Mouse (Mus musculus): ENCODE data around the gene Car3. TPM values are rescaled to one million over a fixed set of nuclear protein-coding genes. Genes with fewer than 3 reads are reported as not detected.

Gene Car3
- polyA plus RNA-seq, 1 experiment from 2014 or later, result 4.6 TPM

DNA sequence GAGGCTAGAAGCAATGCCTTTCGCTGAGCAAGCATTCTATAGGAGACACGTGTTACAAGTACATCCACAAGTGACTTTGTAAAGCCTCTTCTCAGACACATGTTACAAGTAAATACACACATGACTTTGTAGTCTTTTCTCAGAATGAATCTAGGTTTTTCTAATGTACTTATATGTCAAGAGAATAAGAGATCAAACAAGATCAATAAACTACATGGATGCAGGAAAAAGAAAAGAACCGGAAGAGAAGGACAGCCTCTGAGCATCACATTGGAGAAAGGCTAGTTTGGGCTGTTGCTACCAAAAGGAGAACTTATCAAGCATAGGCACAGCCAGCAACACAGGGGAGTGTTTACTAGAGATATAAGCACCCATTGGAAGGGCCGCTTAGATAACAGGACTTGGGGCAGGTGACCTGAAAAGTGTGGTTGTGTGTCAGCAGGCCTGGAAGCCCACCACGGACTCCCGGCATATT is 15.5 kb downstream of the Car3 start:
- WGBS, result 72% methylated on average over 6 of the region's 6 CpGs
- H3K27ac ChIP-seq, result no peak overlapping the region
- ATAC-seq, result peak; percentile 68; the same call in 1 of the 2 replicates
- no peak overlapping the region for H3K4me2 ChIP-seq (replicated peaks)
- no peak overlapping the region for H3K9ac ChIP-seq
- no peak overlapping the region for H3K4me3 ChIP-seq (replicated peaks)
- no peaks in the 10 kb centered on the region for H3K9me3 ChIP-seq
- no peaks in the 10 kb centered on the region for H3K36me3 ChIP-seq
- no peaks in the 10 kb centered on the region for H3K4me1 ChIP-seq (replicated peaks)
- no peaks in the 10 kb centered on the region for H3K27me3 ChIP-seq (replicated peaks)

- ATAC-seq, result no peak
- Histone ChIP-seq H3K9me3 (no peaks in the 10 kb centered on the region), H3K4me3 (replicated peaks) (no peak overlapping the region), H3K36me3 (no peaks in the 10 kb centered on the region), H3K27ac (no peak overlapping the region), H3K9ac (no peak overlapping the region), H3K27me3 (replicated peaks) (no peaks in the 10 kb centered on the region), H3K4me2 (replicated peaks) (no peak overlapping the region), H3K4me1 (replicated peaks) (no peaks in the 10 kb centered on the region)
- 89% methylated on average over 3 of the region's 3 CpGs for WGBS
Measured at GRCm38 (mm10) chr3:14879293-14879692, 16.0 kb downstream of the Car3 start.

- Histone ChIP-seq H3K4me2 (replicated peaks) (no peak overlapping the region), H3K27ac (no peak overlapping the region), H3K9me3 (no peaks in the 10 kb centered on the region), H3K4me1 (replicated peaks) (no peaks in the 10 kb centered on the region), H3K27me3 (replicated peaks) (no peaks in the 10 kb centered on the region), H3K4me3 (replicated peaks) (no peak overlapping the region), H3K9ac (no peak overlapping the region), H3K36me3 (no peaks in the 10 kb centered on the region)
- WGBS, result 65% methylated on average over 2 of the region's 2 CpGs
- ATAC-seq, result no peak
Measured at GRCm38 (mm10) chr3:14880277-14880676, 17.0 kb downstream of the Car3 start.

DNA sequence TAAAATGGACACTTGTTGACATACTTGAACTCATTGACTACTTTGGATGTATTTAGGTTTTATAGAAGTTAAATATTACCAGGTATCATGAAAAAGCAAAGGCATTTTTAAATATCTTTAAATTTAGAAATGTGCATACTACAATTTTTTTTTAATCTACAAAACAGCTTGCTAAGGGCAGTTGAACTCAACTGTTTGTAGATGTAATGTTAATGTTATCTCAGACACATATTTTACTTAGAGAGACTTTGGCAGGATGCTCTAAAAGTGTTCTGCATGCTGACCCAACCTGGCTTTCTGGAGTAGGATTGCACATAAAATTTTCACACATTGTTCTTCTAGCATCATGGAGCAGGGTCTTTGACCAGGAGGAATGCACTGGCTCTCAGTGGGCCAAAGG is 18.7 kb downstream of the Car3 start:
- no peak overlapping the region for H3K27ac ChIP-seq
- no peak overlapping the region for H3K4me3 ChIP-seq (replicated peaks)
- H3K27me3 ChIP-seq (replicated peaks), result peaks cover 6% of the 10 kb centered on the region; the same call in 1 of the 2 replicates
- H3K9ac ChIP-seq, result no peak overlapping the region
- H3K9me3 ChIP-seq, result no peaks in the 10 kb centered on the region
- ATAC-seq, result no peak
- H3K4me2 ChIP-seq (replicated peaks), result no peak overlapping the region
- no peaks in the 10 kb centered on the region for H3K4me1 ChIP-seq (replicated peaks)
- H3K36me3 ChIP-seq, result no peaks in the 10 kb centered on the region

DNA sequence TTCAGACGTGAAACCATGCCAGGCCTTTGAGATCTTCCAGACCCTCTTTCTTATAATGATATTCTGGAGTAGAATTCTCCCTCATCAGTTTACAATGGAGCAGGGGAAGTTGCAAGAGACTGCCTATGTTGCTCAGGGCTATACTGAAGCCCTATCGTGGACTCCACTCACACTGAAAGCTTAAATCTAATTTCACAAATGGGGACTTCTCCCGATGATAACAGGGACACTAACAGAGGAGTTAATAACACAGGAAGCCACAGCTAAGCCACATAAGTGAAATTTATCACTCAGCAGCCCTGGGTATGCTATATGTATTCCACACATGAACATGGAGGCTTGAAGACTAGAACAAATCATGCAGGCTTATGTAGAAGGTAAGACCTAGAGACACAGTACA is 19.4 kb downstream of the Car3 start:
- no peak for ATAC-seq
- H3K4me1 ChIP-seq (replicated peaks), result no peaks in the 10 kb centered on the region
- no peaks in the 10 kb centered on the region for H3K9me3 ChIP-seq
- no peak overlapping the region for H3K27ac ChIP-seq
- H3K36me3 ChIP-seq, result no peaks in the 10 kb centered on the region
- peaks cover 6% of the 10 kb centered on the region; the same call in 1 of the 2 replicates for H3K27me3 ChIP-seq (replicated peaks)
- WGBS, result 46% methylated on average over 3 of the region's 3 CpGs
- H3K4me3 ChIP-seq (replicated peaks), result no peak overlapping the region
- H3K4me2 ChIP-seq (replicated peaks), result no peak overlapping the region
- no peak overlapping the region for H3K9ac ChIP-seq

DNA sequence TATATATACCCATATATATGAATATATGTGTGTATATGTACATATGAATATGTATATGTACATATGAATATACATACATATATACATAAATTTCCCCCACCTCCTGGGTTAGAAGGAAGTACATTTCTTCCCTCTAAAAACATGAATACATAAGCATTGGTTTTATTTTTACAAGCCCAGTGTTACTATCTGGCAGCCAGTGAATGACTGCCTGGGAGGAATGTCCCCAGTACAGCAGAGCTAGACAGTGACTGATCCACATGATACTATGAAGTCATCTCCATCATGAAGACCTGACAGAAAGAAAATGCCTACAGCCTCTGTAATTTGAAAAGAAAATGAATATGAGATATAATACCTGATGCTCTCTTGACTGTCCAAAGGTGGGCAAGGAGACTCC is 21.5 kb downstream of the Car3 start:
- ATAC-seq, result no peak
- Histone ChIP-seq H3K4me2 (replicated peaks) (no peak overlapping the region), H3K4me1 (replicated peaks) (no peaks in the 10 kb centered on the region), H3K9me3 (no peaks in the 10 kb centered on the region), H3K4me3 (replicated peaks) (no peak overlapping the region), H3K27ac (no peak overlapping the region), H3K36me3 (no peaks in the 10 kb centered on the region), H3K27me3 (replicated peaks) (peaks cover 6% of the 10 kb centered on the region; the same call in 1 of the 2 replicates), H3K9ac (no peak overlapping the region)

DNA sequence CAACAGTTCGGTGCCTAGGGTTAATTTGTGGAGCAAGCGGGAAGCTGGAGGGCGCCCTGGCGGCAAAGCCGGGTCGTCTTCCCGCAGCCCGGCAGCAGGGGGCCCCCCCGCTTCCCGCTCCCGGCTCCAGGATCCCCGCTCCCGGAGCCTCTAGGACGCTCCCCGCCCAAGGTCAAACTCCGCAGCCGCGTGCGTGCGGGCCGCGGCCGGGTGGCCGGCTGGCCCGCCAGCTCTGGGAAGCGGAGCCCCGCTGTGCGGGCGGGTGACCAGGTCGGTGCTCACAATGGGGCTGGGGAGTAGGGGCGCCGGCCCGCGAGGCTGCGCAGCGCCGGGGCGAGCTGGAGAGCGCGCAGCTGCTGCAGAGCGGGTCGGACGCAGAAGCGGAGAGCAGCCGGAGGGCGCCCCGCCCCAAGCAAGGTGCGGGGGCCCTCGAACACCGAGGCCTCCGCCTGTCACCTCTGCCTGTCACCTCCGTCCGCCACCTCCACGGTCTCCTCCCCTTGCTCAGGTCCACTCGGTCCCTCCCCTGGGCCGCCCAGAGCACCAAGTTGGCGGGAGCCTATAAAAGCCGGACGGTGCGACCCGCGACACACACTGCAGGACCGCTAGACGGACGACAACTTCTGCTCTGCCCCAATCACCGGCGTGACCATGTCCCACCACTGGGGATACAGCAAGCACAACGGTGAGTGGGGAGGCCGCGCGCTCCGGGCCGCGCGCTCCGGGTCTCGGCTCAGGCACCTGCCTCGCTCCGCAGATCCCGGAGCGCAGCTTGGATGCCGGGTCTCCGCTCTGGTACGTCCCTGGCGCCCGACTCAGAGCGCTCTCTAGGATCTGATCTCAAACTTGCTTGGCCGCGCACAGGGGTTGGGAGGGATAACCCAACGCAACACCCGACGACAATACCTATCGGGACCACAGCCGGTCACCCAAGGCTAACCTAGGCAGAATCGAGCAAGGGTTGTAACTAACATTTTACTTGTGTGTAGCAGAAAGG is 23.1 kb downstream of the Car3 start, which contains the start of gene Car2:
Car2 (plus strand) TSS at position 172 of the 997 bp plus-strand sequence.
- Histone ChIP-seq H3K9ac (peak within 1 kb of the TSS; percentile 62), H3K4me1 (replicated peaks) (no peaks in the 10 kb centered on the region), H3K4me2 (replicated peaks) (peak within 1 kb of the TSS; percentile 94), H3K36me3 (no peaks in the 10 kb centered on the region), H3K4me3 (replicated peaks) (peak within 1 kb of the TSS; percentile 65), H3K27ac (no peak within 1 kb of the TSS), H3K27me3 (replicated peaks) (peaks cover 6% of the 10 kb centered on the region; the same call in 1 of the 2 replicates), H3K9me3 (no peaks in the 10 kb centered on the region)
- peak; percentile 91 for ATAC-seq
- WGBS, result under 1% methylated on average over 83 of the region's 95 CpGs

GRCm38 (mm10) chr3:14887134-14887666 is 23.9 kb downstream of the Car3 start:
- H3K4me2 ChIP-seq (replicated peaks), result peak overlapping the region; percentile 94
- H3K9me3 ChIP-seq, result no peaks in the 10 kb centered on the region
- WGBS, result 40% methylated on average over 11 of the region's 11 CpGs
- no peak overlapping the region for H3K27ac ChIP-seq
- H3K36me3 ChIP-seq, result no peaks in the 10 kb centered on the region
- ATAC-seq, result no peak
- no peaks in the 10 kb centered on the region for H3K4me1 ChIP-seq (replicated peaks)
- H3K9ac ChIP-seq, result no peak overlapping the region
- peaks cover 6% of the 10 kb centered on the region; the same call in 1 of the 2 replicates for H3K27me3 ChIP-seq (replicated peaks)
- peak overlapping the region; percentile 65 for H3K4me3 ChIP-seq (replicated peaks)

DNA sequence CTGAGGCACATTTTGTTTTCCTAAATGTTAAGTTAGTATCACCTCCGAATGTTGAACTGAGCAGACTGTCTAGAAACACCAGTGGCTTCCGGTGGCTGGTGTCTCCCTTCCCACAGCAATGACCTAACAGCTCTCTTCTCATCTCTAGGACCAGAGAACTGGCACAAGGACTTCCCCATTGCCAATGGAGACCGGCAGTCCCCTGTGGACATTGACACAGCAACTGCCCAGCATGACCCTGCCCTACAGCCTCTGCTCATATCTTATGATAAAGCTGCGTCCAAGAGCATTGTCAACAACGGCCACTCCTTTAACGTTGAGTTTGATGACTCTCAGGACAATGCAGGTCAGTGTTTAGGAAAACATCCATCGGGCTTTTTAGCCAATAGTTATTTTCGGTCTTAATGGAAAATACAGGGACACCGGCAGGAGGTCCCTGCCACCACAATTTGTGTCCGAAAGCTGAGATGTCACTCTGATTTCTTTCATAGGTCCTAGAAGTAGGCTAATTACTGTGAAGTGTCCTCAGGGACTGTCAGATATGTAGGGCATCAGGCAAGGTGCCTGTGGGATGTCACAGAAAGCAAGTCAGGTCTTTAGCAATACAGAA is 24.5 kb downstream of the Car3 start:
- no peak for ATAC-seq
- H3K36me3 ChIP-seq, result no peaks in the 10 kb centered on the region
- H3K4me1 ChIP-seq (replicated peaks), result no peaks in the 10 kb centered on the region
- H3K9ac ChIP-seq, result no peak overlapping the region
- H3K27ac ChIP-seq, result no peak overlapping the region
- no peaks in the 10 kb centered on the region for H3K9me3 ChIP-seq
- peaks cover 6% of the 10 kb centered on the region; the same call in 1 of the 2 replicates for H3K27me3 ChIP-seq (replicated peaks)
- no peak overlapping the region for H3K4me3 ChIP-seq (replicated peaks)
- WGBS, result 75% methylated on average over 10 of the region's 10 CpGs
- H3K4me2 ChIP-seq (replicated peaks), result no peak overlapping the region

DNA sequence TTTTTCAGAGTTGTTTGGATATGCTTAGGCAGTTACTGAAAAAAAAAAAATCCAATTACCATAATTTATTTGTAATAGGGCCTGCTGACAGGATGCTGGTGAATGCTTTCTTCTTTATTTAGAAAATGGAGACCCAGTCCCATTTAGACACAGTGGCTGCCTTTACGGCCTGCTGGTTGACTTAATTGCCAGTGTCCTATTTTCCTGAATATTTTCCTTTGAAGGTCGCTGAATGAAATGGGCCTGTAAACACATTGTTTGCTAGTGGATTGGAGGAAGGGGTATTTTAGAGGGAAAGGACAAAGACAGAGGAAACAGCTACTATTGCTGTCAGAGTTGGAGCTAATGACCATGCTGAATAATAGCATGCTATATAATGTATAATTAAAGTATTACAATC is 25.2 kb downstream of the Car3 start:
- Histone ChIP-seq H3K27ac (no peak overlapping the region), H3K4me2 (replicated peaks) (no peak overlapping the region), H3K4me1 (replicated peaks) (no peaks in the 10 kb centered on the region), H3K9me3 (no peaks in the 10 kb centered on the region), H3K36me3 (no peaks in the 10 kb centered on the region), H3K4me3 (replicated peaks) (no peak overlapping the region), H3K27me3 (replicated peaks) (peaks cover 6% of the 10 kb centered on the region; the same call in 1 of the 2 replicates), H3K9ac (no peak overlapping the region)
- 77% methylated on average over 2 of the region's 2 CpGs for WGBS
- no peak for ATAC-seq

DNA sequence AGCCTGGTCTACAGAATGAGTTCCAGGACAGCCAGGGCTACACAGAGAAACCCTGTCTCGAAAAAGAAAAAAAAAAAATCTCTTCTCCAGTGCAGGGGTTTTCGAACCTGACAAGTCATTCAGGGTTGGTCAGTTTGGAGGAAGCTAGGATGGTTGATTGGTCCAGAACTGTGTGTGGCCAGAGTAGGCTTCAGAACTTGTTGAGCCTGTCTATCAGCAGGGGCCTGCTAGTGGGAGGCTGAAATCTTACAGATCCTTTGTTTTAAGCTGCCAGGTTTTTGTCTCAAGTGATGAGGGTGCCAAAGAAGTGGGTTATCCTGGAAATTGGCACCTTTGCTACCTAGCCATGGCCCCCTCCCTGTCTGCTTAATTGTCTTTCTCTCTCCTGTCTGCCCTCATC is 25.8 kb downstream of the Car3 start:
- Histone ChIP-seq H3K9me3 (no peaks in the 10 kb centered on the region), H3K4me3 (replicated peaks) (no peak overlapping the region), H3K27me3 (replicated peaks) (peaks cover 6% of the 10 kb centered on the region; the same call in 1 of the 2 replicates), H3K9ac (no peak overlapping the region), H3K4me2 (replicated peaks) (no peak overlapping the region), H3K36me3 (no peaks in the 10 kb centered on the region), H3K27ac (no peak overlapping the region), H3K4me1 (replicated peaks) (no peaks in the 10 kb centered on the region)
- no peak for ATAC-seq
- 81% methylated on average over 2 of the region's 2 CpGs for WGBS

DNA sequence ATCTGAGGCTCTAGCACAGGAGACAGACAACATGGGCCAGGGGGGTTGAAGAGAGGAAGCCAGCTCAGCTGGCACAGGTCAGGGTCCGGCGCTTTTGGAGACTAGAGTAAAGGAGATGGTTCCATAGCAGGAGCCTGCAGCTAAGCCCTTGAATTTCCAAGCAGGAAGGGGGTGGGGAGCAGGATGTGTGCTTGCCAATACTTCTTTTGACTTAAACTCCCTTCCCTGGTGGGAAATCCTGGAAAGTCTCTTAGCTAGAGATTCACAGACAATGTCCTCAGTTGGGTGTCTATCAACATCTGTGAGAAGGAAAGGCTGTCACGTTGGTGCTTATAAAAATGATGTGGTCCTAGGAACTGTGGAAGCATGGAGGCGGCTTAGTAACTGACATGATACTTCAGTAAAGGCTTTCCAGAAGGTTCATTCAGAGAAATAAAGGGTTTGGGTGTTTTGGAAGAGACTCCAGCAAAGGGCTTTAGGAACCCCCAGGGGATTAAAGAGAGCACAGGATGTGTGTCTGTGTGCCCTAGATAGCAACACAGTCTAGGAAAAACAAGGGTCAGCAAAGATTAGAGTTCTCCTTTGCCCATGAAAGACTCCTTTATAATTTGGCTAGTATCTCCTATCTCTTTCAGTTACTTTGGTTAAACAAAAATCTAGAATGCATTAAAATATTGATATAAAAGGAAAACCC is 26.6 kb downstream of the Car3 start:
- H3K27me3 ChIP-seq (replicated peaks), result peaks cover 6% of the 10 kb centered on the region; the same call in 1 of the 2 replicates
- no peak for ATAC-seq
- no peak overlapping the region for H3K9ac ChIP-seq
- no peak overlapping the region for H3K4me2 ChIP-seq (replicated peaks)
- no peaks in the 10 kb centered on the region for H3K9me3 ChIP-seq
- WGBS, result 61% methylated on average over 4 of the region's 4 CpGs
- no peak overlapping the region for H3K27ac ChIP-seq
- H3K36me3 ChIP-seq, result no peaks in the 10 kb centered on the region
- H3K4me3 ChIP-seq (replicated peaks), result no peak overlapping the region
- no peaks in the 10 kb centered on the region for H3K4me1 ChIP-seq (replicated peaks)
